Mouse (Mus musculus): ENCODE data around the gene Lrch3.
"Not testable (repeated sequence)": the region's sequence is repeated elsewhere in the genome, so short reads cannot be mapped to it uniquely, and the experiment has no call there.

Gene Lrch3

GRCm38 (mm10) chr16:32913937-32914881 lies at the start of gene Lrch3:
Gene Lrch3 (plus strand): TSS chr16:32914100.
- DNase-seq (ENCODE audit: low spot score in 2 of 2) = peak; percentile 93 to 95

- no peak for DNase-seq (ENCODE audit: low spot score in 2 of 2)
These were observed 48.5 kb upstream of the Lrch3 start for GRCm38 (mm10) chr16:32865401-32865800.

- no peak for DNase-seq (ENCODE audit: low spot score in 2 of 2)
These were observed 47.2 kb upstream of the Lrch3 start for GRCm38 (mm10) chr16:32866713-32867112.

GRCm38 (mm10) chr16:32867919-32868552 lies 45.9 kb upstream of the Lrch3 start:
- peak; percentile 55 to 79 for DNase-seq (ENCODE audit: low spot score in 2 of 2)

- DNase-seq (ENCODE audit: low spot score in 2 of 2) = no peak
These were observed 43.7 kb upstream of the Lrch3 start for GRCm38 (mm10) chr16:32870231-32870630.

- DNase-seq (ENCODE audit: low spot score in 2 of 2) = no peak
These were observed 40.5 kb upstream of the Lrch3 start for GRCm38 (mm10) chr16:32873366-32873765.

GRCm38 (mm10) chr16:32875281-32875680 lies 38.6 kb upstream of the Lrch3 start:
- DNase-seq (ENCODE audit: low spot score in 2 of 2) = not testable (repeated sequence)

GRCm38 (mm10) chr16:32875847-32876246 lies 38.1 kb upstream of the Lrch3 start:
- DNase-seq (ENCODE audit: low spot score in 2 of 2) = no peak

- no peak for DNase-seq (ENCODE audit: low spot score in 2 of 2)
These were observed 37.1 kb upstream of the Lrch3 start for GRCm38 (mm10) chr16:32876831-32877230.

GRCm38 (mm10) chr16:32877343-32878156 lies 36.4 kb upstream of the Lrch3 start, which contains the start of the genes Fyttd1 and Rubcn:
Gene Fyttd1 (plus strand): TSS chr16:32877500.
Gene Rubcn (minus strand): TSS chr16:32877766.
- peak; percentile 91 to 95 for DNase-seq (ENCODE audit: low spot score in 2 of 2)

- DNase-seq (ENCODE audit: low spot score in 2 of 2) = no peak
These were observed 35.7 kb upstream of the Lrch3 start for GRCm38 (mm10) chr16:32878157-32878598.

- no peak for DNase-seq (ENCODE audit: low spot score in 2 of 2)
These were observed 34.7 kb upstream of the Lrch3 start for GRCm38 (mm10) chr16:32878972-32879926.

- DNase-seq (ENCODE audit: low spot score in 2 of 2) = no peak
These were observed 32.4 kb upstream of the Lrch3 start for GRCm38 (mm10) chr16:32881538-32881937.

GRCm38 (mm10) chr16:32887996-32888395 lies 25.9 kb upstream of the Lrch3 start:
- DNase-seq (ENCODE audit: low spot score in 2 of 2) = no peak

GRCm38 (mm10) chr16:32889881-32890280 lies 24.0 kb upstream of the Lrch3 start:
- DNase-seq (ENCODE audit: low spot score in 2 of 2) = no peak

- DNase-seq (ENCODE audit: low spot score in 2 of 2) = no peak
These were observed 17.8 kb upstream of the Lrch3 start for GRCm38 (mm10) chr16:32896126-32896525.

GRCm38 (mm10) chr16:32901360-32902050 lies 12.4 kb upstream of the Lrch3 start:
- DNase-seq (ENCODE audit: low spot score in 2 of 2) = no peak

- DNase-seq (ENCODE audit: low spot score in 2 of 2) = no peak
These were observed 11.9 kb upstream of the Lrch3 start for GRCm38 (mm10) chr16:32902051-32902428.

GRCm38 (mm10) chr16:32906186-32906585 lies 7.7 kb upstream of the Lrch3 start:
- no peak for DNase-seq (ENCODE audit: low spot score in 2 of 2)

GRCm38 (mm10) chr16:32906727-32907126 lies 7.2 kb upstream of the Lrch3 start:
- DNase-seq (ENCODE audit: low spot score in 2 of 2) = no peak

All from cerebellum, postnatal 4 days (tissue).